Mouse (Mus musculus) G1E (cell line): ENCODE measurements around the gene Tgm7. TPM values are rescaled to one million over a fixed set of nuclear protein-coding genes. Genes with fewer than 3 reads are reported as not detected.

Source experiments
- ATAC-seq: 2 replicates; pipeline ENCODE4 v1.8.0; 2016; ENCODE audit warnings: mild to moderate bottlenecking; ENCODE audit not compliant: insufficient number of reproducible peaks, poor library complexity, low FRiP score, severe bottlenecking; ENCODE audit errors: extremely low read depth
- DNase-seq: peaks from one replicate; pipeline ENCODE4 v3.0.0; 2012; ENCODE audit warnings: low spot score
- H3K27me3 ChIP-seq: 2 replicates; pipeline ENCODE4 v1.6.1; 2012; ENCODE audit warnings: mild to moderate bottlenecking, low read length, inconsistent platforms; ENCODE audit not compliant: insufficient read depth
- H3K36me3 ChIP-seq: replicated peaks from 2 replicates; pipeline ENCODE3; 2012; ENCODE audit warnings: mild to moderate bottlenecking, inconsistent platforms
- H3K4me1 ChIP-seq: 2 replicates; pipeline ENCODE4 v1.6.1; 2012; ENCODE audit warnings: low read depth, low read length, inconsistent platforms, mixed read lengths; ENCODE audit not compliant: insufficient read depth
- H3K4me3 ChIP-seq: 2 replicates; pipeline ENCODE4 v1.5.1; 2012; ENCODE audit warnings: low read depth, mild to moderate bottlenecking, inconsistent platforms, low read length, moderate library complexity, mixed read lengths
- H3K9me3 ChIP-seq: replicated peaks from 2 replicates; pipeline ENCODE4 v1.6.1; 2012; ENCODE audit warnings: inconsistent platforms
- CTCF ChIP-seq: IDR thresholded peaks from 2 replicates; pipeline ENCODE4 v1.5.1; 2012; ENCODE audit warnings: low read depth, low read length, inconsistent platforms, mixed read lengths
- GATA1 ChIP-seq: IDR thresholded peaks from 2 replicates; pipeline ENCODE4 v1.6.1; 2012; ENCODE audit warnings: borderline replicate concordance, low read length, inconsistent platforms, mixed read lengths
- GATA2 ChIP-seq: IDR thresholded peaks from 2 replicates; pipeline ENCODE4 v1.6.1; 2012; ENCODE audit warnings: low read depth, low read length, inconsistent platforms, borderline replicate concordance
- POLR2AphosphoS5 ChIP-seq: IDR thresholded peaks from 2 replicates; pipeline ENCODE4 v1.6.1; 2012; ENCODE audit warnings: low read depth, low read length, inconsistent platforms; ENCODE audit not compliant: insufficient replicate concordance
- TAL1 ChIP-seq: conservative IDR thresholded peaks from 2 replicates; pipeline ENCODE4 v1.6.1; 2012; ENCODE audit warnings: low read depth, low read length, inconsistent platforms, mixed read lengths
- polyA plus RNA-seq: library from polyadenylated mRNA; stranded (reverse); fragments of >175 nt; gene quantifications from 2 replicates; pipeline ENCODE4 v1.2.3, GENCODE M21; 2012
- total RNA-seq, 2 experiments: library from RNA; stranded (forward) in 1 of 2; stranded (reverse) in 1 of 2; fragments of 200-1000 nt in 1 of 2; fragments of >200 nt in 1 of 2; fragmentation: Nextera tagmentation in 1 of 2; gene quantifications; 2 replicates each; pipeline ENCODE4 v1.2.3; 2014 to 2017

Gene Tgm7
- total and polyA plus RNA-seq, 3 experiments: 0.05 TPM; not detected in 2

DNA sequence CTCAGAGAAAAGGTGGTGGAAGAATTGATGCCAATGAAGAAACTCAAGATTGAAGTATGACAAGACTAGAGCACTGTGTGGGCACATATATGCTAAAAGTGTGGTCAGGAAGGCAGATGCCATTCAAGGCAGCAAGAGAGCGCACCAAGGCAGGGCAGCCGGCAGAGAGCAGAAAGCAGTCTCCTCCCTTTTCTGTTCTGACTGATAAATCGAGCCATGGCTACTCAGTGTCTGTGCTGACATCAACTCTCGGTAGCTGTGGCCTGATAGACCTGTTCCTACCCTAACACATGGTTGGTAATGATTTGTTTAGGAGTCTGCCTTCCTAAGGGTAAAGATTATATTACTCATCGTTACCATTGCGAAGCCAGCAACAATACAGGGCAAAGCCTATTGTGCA is 53.7 kb downstream of the Tgm7 start:
- H3K36me3 ChIP-seq: no peaks in the 10 kb centered on the region
- ATAC-seq (no peak), DNase-seq (no peak)
- peaks cover 38% of the 10 kb centered on the region for H3K4me1 ChIP-seq
- no peak overlapping the region for H3K4me3 ChIP-seq
- H3K9me3 ChIP-seq: no peaks in the 10 kb centered on the region
- H3K27me3 ChIP-seq: peaks cover 12% of the 10 kb centered on the region
- TF ChIP-seq POLR2AphosphoS5 (no peak), TAL1 (no peak), CTCF (no peak), GATA2 (no peak), GATA1 (no peak)

DNA sequence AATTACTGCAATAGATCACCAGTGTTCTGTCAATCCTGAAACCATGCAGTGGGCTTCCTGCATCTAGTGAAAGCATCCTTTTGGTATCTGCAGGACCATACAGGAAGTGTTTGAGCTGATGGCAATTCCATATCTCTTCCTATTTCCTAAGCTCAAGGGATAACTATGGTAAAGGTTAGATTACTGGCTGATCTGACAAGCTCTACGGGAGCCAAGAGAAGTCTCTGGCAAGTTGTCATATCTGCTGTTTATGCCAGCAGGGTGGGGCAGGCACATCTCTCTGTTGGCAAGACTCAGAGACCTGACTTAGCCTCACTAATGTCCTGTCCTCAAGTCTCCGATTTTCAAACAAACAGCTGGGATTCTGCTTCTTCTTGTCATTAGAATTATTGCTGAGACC is 55.5 kb downstream of the Tgm7 start:
- DNase-seq (no peak), ATAC-seq (no peak)
- peaks cover 19% of the 10 kb centered on the region for H3K27me3 ChIP-seq
- peaks cover 37% of the 10 kb centered on the region for H3K4me1 ChIP-seq
- no peak overlapping the region for H3K4me3 ChIP-seq
- TF ChIP-seq GATA2 (no peak), TAL1 (no peak), CTCF (no peak), GATA1 (no peak), POLR2AphosphoS5 (no peak)
- H3K9me3 ChIP-seq: no peaks in the 10 kb centered on the region
- no peaks in the 10 kb centered on the region for H3K36me3 ChIP-seq

DNA sequence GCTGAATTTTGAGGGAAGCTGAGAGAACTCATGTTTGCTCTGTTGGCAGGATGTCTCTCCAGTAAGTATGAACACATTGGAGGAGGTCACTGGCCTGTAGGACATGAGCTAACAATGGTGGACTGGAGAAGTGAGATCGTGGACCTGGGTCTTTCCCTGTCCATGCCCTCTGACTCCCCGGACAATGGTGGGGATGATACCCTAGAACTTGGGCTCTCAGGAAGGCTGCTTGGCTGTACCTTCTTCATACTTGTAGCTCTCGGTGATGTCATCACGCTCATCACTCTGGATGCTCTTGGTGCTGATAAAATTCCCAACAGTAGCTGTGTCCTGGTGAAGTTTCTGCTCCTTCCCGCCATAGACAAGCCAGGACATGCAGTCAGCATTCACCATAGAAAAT is 57.4 kb downstream of the Tgm7 start:
- TF ChIP-seq GATA2 (no peak), CTCF (no peak), GATA1 (no peak), POLR2AphosphoS5 (no peak), TAL1 (no peak)
- DNase-seq (no peak), ATAC-seq (no peak)
- Histone ChIP-seq H3K4me3 (no peak overlapping the region), H3K4me1 (peaks cover 22% of the 10 kb centered on the region), H3K27me3 (peaks cover 27% of the 10 kb centered on the region), H3K9me3 (no peaks in the 10 kb centered on the region), H3K36me3 (no peaks in the 10 kb centered on the region)

DNA sequence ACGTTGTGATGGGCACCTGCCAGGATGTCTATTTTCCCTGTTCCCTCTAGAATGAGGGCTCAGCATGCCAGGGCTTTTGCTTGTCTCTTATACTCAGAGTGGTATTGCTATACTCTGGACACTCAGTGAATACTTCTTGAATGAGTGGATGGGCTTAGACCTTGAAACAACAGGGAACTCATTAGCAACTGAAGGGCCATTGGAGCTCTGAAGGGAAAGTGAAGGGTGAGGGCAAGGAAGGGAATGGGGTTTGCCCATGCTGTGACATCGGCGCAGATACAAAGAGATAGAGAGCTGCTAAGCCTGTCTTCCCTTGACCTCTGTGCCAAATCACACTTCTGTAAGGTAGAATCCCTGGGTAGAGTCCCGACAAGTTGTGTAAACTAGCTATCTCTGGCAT is 63.9 kb downstream of the Tgm7 start:
- no peaks in the 10 kb centered on the region for H3K36me3 ChIP-seq
- no peak for DNase-seq
- H3K9me3 ChIP-seq: no peaks in the 10 kb centered on the region
- ATAC-seq: no peak
- H3K4me3 ChIP-seq: no peak overlapping the region
- H3K27me3 ChIP-seq: peaks cover 39% of the 10 kb centered on the region
- no peak for TF ChIP-seq CTCF
- TF ChIP-seq GATA1: no peak
- no peaks in the 10 kb centered on the region for H3K4me1 ChIP-seq

Other genes with a start within 250 kb of the Tgm7 start
- 49.1 and 49.4 TPM in 2 replicates for gene Ubr1, start 139.1 kb downstream of the Tgm7 start, total RNA-seq (2014; fragmentation: Nextera tagmentation)
- 27.6 and 33.2 TPM in 2 replicates for gene Ubr1, start 139.1 kb downstream of the Tgm7 start, total RNA-seq (2017)
- gene Ubr1, start 139.1 kb downstream of the Tgm7 start, polyA plus RNA-seq: 19.7 and 26.5 TPM in 2 replicates
- 16.9 and 22.8 TPM in 2 replicates for gene Tmem62, start 132.8 kb downstream of the Tgm7 start, total RNA-seq (2014; fragmentation: Nextera tagmentation)
- 16.7 and 19.5 TPM in 2 replicates for gene Tmem62, start 132.8 kb downstream of the Tgm7 start, total RNA-seq (2017)
- 1.7 and 2.1 TPM in 2 replicates for gene Tmem62, start 132.8 kb downstream of the Tgm7 start, polyA plus RNA-seq
- gene Ccndbp1, start 101.4 kb downstream of the Tgm7 start, total RNA-seq (2014; fragmentation: Nextera tagmentation): 53.7 and 55.4 TPM in 2 replicates
- 66.2 and 70.5 TPM in 2 replicates for gene Ccndbp1, start 101.4 kb downstream of the Tgm7 start, total RNA-seq (2017)
- gene Ccndbp1, start 101.4 kb downstream of the Tgm7 start, polyA plus RNA-seq: 8.0 and 14.7 TPM in 2 replicates
- gene Epb42, start 72.7 kb downstream of the Tgm7 start, total RNA-seq (2014; fragmentation: Nextera tagmentation): 11.5 and 88.7 TPM in 2 replicates
- 6.2 and 6.3 TPM in 2 replicates for gene Epb42, start 72.7 kb downstream of the Tgm7 start, total RNA-seq (2017)
- 1.0 and 1.1 TPM in 2 replicates for gene Epb42, start 72.7 kb downstream of the Tgm7 start, polyA plus RNA-seq
- gene Tgm5, start 24.0 kb downstream of the Tgm7 start, total RNA-seq (2014; fragmentation: Nextera tagmentation): not detected in 2 replicates
- gene Tgm5, start 24.0 kb downstream of the Tgm7 start, total RNA-seq (2017): 0.11 TPM in 1 of 2 replicates, not detected in the other
- gene Tgm5, start 24.0 kb downstream of the Tgm7 start, polyA plus RNA-seq: not detected in 2 replicates
- gene Adal, start 30.6 kb upstream of the Tgm7 start, total RNA-seq (2014; fragmentation: Nextera tagmentation): 25.1 and 29.3 TPM in 2 replicates
- 15.2 and 15.5 TPM in 2 replicates for gene Adal, start 30.6 kb upstream of the Tgm7 start, total RNA-seq (2017)
- 2.4 and 2.9 TPM in 2 replicates for gene Adal, start 30.6 kb upstream of the Tgm7 start, polyA plus RNA-seq
- gene Lcmt2, start 30.9 kb upstream of the Tgm7 start, total RNA-seq (2014; fragmentation: Nextera tagmentation): 8.1 and 12.0 TPM in 2 replicates
- gene Lcmt2, start 30.9 kb upstream of the Tgm7 start, total RNA-seq (2017): 8.0 and 9.6 TPM in 2 replicates
- 7.4 and 9.3 TPM in 2 replicates for gene Lcmt2, start 30.9 kb upstream of the Tgm7 start, polyA plus RNA-seq
- gene Tubgcp4, start 60.9 kb upstream of the Tgm7 start, total RNA-seq (2014; fragmentation: Nextera tagmentation): 73.7 and 75.2 TPM in 2 replicates
- 60.9 and 61.9 TPM in 2 replicates for gene Tubgcp4, start 60.9 kb upstream of the Tgm7 start, total RNA-seq (2017)
- 8.5 and 19.1 TPM in 2 replicates for gene Tubgcp4, start 60.9 kb upstream of the Tgm7 start, polyA plus RNA-seq
- 20.1 and 29.1 TPM in 2 replicates for gene Zscan29, start 61.3 kb upstream of the Tgm7 start, total RNA-seq (2014; fragmentation: Nextera tagmentation)
- 12.9 and 16.3 TPM in 2 replicates for gene Zscan29, start 61.3 kb upstream of the Tgm7 start, total RNA-seq (2017)
- gene Zscan29, start 61.3 kb upstream of the Tgm7 start, polyA plus RNA-seq: 10.2 and 10.3 TPM in 2 replicates
- gene Trp53bp1, start 161.6 kb upstream of the Tgm7 start, total RNA-seq (2014; fragmentation: Nextera tagmentation): 41.1 and 44.1 TPM in 2 replicates
- 20.1 and 21.6 TPM in 2 replicates for gene Trp53bp1, start 161.6 kb upstream of the Tgm7 start, total RNA-seq (2017)
- gene Trp53bp1, start 161.6 kb upstream of the Tgm7 start, polyA plus RNA-seq: 16.2 and 25.9 TPM in 2 replicates
- gene Map1a, start 179.8 kb upstream of the Tgm7 start, total RNA-seq (2014; fragmentation: Nextera tagmentation): 2.5 and 3.3 TPM in 2 replicates
- 0.66 and 2.2 TPM in 2 replicates for gene Map1a, start 179.8 kb upstream of the Tgm7 start, total RNA-seq (2017)
- gene Map1a, start 179.8 kb upstream of the Tgm7 start, polyA plus RNA-seq: 7.0 and 7.4 TPM in 2 replicates
- gene Ppip5k1, start 245.6 kb upstream of the Tgm7 start, total RNA-seq (2014; fragmentation: Nextera tagmentation): 11.1 and 15.2 TPM in 2 replicates
- 8.4 and 11.3 TPM in 2 replicates for gene Ppip5k1, start 245.6 kb upstream of the Tgm7 start, total RNA-seq (2017)
- 2.0 and 2.6 TPM in 2 replicates for gene Ppip5k1, start 245.6 kb upstream of the Tgm7 start, polyA plus RNA-seq
- 9.8 TPM in 1 of 2 replicates, not detected in the other for gene Ckmt1, start 247.9 kb upstream of the Tgm7 start, total RNA-seq (2014; fragmentation: Nextera tagmentation)
- gene Ckmt1, start 247.9 kb upstream of the Tgm7 start, total RNA-seq (2017): 0.55 TPM in 1 of 2 replicates, not detected in the other
- not detected in 2 replicates for gene Ckmt1, start 247.9 kb upstream of the Tgm7 start, polyA plus RNA-seq